Mouse (Mus musculus): ENCODE measurements at regions not wholly inside any gene's neighbourhood (a gene's known extent, or its start where the extent isn't known, plus 50 kb on each side); places are given as distances from the start of the nearest gene placed in this dataset.

DNA sequence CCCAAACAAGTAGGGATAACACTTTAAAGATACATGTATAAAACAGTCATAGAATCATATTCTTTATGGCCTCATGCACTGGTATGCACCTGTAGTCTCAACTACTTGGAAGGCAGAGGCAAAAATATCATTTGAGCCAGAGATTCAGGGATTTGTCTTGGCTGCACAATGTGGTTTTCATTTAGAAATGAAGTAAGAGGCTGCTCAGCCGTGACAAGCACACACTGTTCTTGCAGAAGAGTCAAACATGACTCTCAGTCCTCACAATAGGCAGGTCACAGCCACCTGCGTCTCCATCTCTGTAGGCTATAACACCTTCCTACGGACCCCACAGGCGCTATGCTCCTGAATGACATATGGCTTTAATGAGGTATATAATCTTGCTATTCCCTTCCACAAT is 317.4 kb upstream of the Tmpo start:
- 80% methylated on average over 4 of the region's 4 CpGs for WGBS
- DNase-seq (ENCODE audit: extremely low read depth, low read depth, low spot score) = no peak
- TF ChIP-seq CTCF (IDR thresholded peaks at IDR 0.05; ENCODE audit: low read depth, low read length) = no peak
- no peak for TF ChIP-seq POLR2A (IDR thresholded peaks at IDR 0.05; ENCODE audit: extremely low read depth, insufficient read depth, low read length)

DNA sequence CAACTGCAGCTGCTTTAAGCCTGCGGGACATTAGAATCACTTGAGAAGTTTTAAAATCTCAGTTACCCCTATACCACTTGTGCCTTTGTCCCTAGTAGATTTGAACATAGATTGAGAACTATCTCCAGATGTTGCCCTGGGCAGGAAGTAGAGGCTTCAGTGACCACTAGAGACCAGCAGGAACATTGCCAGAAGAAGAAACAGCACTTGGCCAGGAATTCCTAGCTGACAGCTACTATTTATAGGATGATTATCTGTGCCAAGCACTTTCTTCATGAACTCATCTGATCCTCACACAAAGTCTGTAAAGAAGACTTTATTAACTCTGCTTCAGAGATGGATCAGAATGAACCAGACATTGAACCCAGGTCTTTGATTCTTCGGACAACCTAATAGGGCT is 283.6 kb upstream of the Tmpo start:
- DNase-seq (ENCODE audit: extremely low read depth, low read depth, low spot score) = peak; percentile 11
- WGBS = 94% methylated on average over 2 of the region's 2 CpGs
- Histone ChIP-seq H3K9ac (ENCODE audit: low read depth, low read length) (no peak overlapping the region), H3K4me3 (ENCODE audit: insufficient read depth, low read depth, low read length) (no peak overlapping the region), H3K27ac (replicated peaks; ENCODE audit: insufficient read depth, low read depth, low read length) (no peak overlapping the region), H3K36me3 (ENCODE audit: control insufficient read depth, insufficient read depth, low read length) (no peaks in the 10 kb centered on the region), H3K4me1 (ENCODE audit: control insufficient read depth, insufficient read depth, low read length) (no peaks in the 10 kb centered on the region), H3K79me2 (ENCODE audit: control insufficient read depth, insufficient read depth, low read length) (no peaks in the 10 kb centered on the region), H3K27me3 (ENCODE audit: control insufficient read depth, insufficient read depth, low read length) (no peaks in the 10 kb centered on the region)
- TF ChIP-seq POLR2A (IDR thresholded peaks at IDR 0.05; ENCODE audit: extremely low read depth, insufficient read depth, low read length) (no peak), CTCF (IDR thresholded peaks at IDR 0.05; ENCODE audit: low read depth, low read length) (no peak)

More for the DNA sequence above, 317.4 kb upstream of the Tmpo start:
- Histone ChIP-seq H3K27ac (replicated peaks; ENCODE audit: insufficient read depth, low read depth, low read length) (no peak overlapping the region), H3K79me2 (ENCODE audit: control insufficient read depth, insufficient read depth, low read length) (no peaks in the 10 kb centered on the region), H3K4me1 (ENCODE audit: control insufficient read depth, insufficient read depth, low read length) (no peaks in the 10 kb centered on the region), H3K36me3 (ENCODE audit: control insufficient read depth, insufficient read depth, low read length) (no peaks in the 10 kb centered on the region), H3K4me3 (ENCODE audit: insufficient read depth, low read depth, low read length) (no peak overlapping the region), H3K27me3 (ENCODE audit: control insufficient read depth, insufficient read depth, low read length) (no peaks in the 10 kb centered on the region), H3K9ac (ENCODE audit: low read depth, low read length) (no peak overlapping the region)

DNA sequence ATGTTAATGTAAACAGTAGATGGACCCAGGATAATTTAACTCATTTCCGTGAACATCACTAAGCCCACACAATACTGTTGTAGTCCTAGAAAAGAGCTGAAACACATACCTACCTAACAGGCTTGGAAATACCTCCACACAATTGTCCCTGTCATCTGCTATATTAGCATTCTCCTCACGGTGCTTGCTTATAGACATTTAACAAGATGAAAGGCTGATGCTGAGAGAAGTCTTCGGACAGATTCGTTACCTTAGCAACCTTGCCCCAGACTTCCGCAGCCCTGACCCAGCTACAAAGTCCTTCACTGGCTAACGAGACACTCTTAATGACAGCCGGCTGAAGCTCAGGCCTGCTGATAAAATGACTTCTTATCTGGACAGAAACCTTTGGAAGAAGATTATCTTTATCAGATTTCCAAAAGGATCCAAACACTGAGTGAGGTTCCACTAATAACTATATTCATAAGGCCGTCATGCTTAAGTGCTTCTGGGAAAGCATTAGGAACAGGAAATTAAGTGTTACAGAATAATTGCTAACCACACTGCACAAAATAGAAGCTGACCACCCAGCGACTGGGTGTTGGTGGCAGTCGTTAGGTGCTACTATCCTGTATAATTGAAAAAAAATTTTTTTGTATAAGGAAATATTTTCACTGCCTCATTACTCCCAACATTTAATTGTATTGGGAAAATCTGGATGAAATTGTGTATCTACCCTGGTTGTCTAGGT is 267.0 kb upstream of the Tmpo start:
- DNase-seq (ENCODE audit: extremely low read depth, low read depth, low spot score) = no peak
- WGBS = 56% methylated on average over 10 of the region's 10 CpGs
- no peaks in the 10 kb centered on the region for H3K79me2 ChIP-seq (ENCODE audit: control insufficient read depth, insufficient read depth, low read length)
- H3K27ac ChIP-seq (replicated peaks; ENCODE audit: insufficient read depth, low read depth, low read length) = no peak overlapping the region
- TF ChIP-seq POLR2A (IDR thresholded peaks at IDR 0.05; ENCODE audit: extremely low read depth, insufficient read depth, low read length) (no peak), CTCF (IDR thresholded peaks at IDR 0.05; ENCODE audit: low read depth, low read length) (no peak)
- H3K4me1 ChIP-seq (ENCODE audit: control insufficient read depth, insufficient read depth, low read length) = no peaks in the 10 kb centered on the region
- H3K4me3 ChIP-seq (ENCODE audit: insufficient read depth, low read depth, low read length) = no peak overlapping the region
- H3K9ac ChIP-seq (ENCODE audit: low read depth, low read length) = no peak overlapping the region
- H3K27me3 ChIP-seq (ENCODE audit: control insufficient read depth, insufficient read depth, low read length) = no peaks in the 10 kb centered on the region
- no peaks in the 10 kb centered on the region for H3K36me3 ChIP-seq (ENCODE audit: control insufficient read depth, insufficient read depth, low read length)

DNA sequence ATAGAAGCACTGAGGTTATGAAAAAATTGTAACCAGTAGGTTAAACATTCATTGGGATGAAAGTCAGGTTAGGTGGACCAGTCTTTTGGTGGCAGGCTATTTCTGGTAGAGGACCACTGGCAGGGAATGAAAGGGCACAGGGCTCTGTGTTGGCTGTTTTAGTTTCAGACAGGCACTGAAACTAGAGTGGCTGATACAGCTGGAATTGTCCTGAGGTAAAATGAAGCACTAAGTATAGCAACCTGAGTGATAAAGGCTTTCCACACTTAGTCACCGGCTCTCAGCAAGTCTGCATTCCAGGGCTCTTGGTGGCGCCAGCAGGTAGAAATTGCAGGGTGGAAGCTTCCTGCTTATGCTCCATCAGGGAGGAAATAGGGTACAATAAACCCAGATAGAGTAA is 262.2 kb upstream of the Tmpo start:
- Histone ChIP-seq H3K9ac (ENCODE audit: low read depth, low read length) (no peak overlapping the region), H3K27ac (replicated peaks; ENCODE audit: insufficient read depth, low read depth, low read length) (no peak overlapping the region)
- 69% methylated on average over 2 of the region's 2 CpGs for WGBS

DNA sequence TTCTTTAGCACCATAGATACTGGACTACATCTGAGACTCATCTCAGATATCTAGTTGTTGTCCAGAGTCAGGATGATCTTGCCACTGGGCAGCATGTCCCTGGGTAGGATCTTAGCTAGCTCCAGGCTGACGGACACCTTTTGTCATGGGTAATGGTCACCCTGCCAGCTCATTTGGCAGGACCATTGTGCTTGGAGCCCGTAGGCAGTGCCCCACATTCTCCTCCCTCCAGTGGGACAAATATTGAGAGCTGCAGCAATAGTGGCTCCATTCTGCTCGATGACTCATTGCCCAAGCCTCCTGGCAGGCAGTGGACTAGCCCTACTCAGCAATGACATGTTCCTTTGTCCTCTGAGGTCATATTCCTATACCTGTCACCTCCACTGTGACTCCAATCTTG is 258.9 kb upstream of the Tmpo start:
- no peaks in the 10 kb centered on the region for H3K27me3 ChIP-seq (ENCODE audit: control insufficient read depth, insufficient read depth, low read length)
- H3K9ac ChIP-seq (ENCODE audit: low read depth, low read length) = no peak overlapping the region
- WGBS = 82% methylated on average over 3 of the region's 3 CpGs
- H3K79me2 ChIP-seq (ENCODE audit: control insufficient read depth, insufficient read depth, low read length) = no peaks in the 10 kb centered on the region
- H3K4me1 ChIP-seq (ENCODE audit: control insufficient read depth, insufficient read depth, low read length) = no peaks in the 10 kb centered on the region
- no peaks in the 10 kb centered on the region for H3K36me3 ChIP-seq (ENCODE audit: control insufficient read depth, insufficient read depth, low read length)
- DNase-seq (ENCODE audit: extremely low read depth, low read depth, low spot score) = no peak
- H3K4me3 ChIP-seq (ENCODE audit: insufficient read depth, low read depth, low read length) = no peak overlapping the region
- TF ChIP-seq CTCF (IDR thresholded peaks at IDR 0.05; ENCODE audit: low read depth, low read length) = no peak
- TF ChIP-seq POLR2A (IDR thresholded peaks at IDR 0.05; ENCODE audit: extremely low read depth, insufficient read depth, low read length) = no peak
- H3K27ac ChIP-seq (replicated peaks; ENCODE audit: insufficient read depth, low read depth, low read length) = no peak overlapping the region

More for the DNA sequence above, 262.2 kb upstream of the Tmpo start:
- Histone ChIP-seq H3K36me3 (ENCODE audit: control insufficient read depth, insufficient read depth, low read length) (no peaks in the 10 kb centered on the region), H3K4me3 (ENCODE audit: insufficient read depth, low read depth, low read length) (no peak overlapping the region), H3K27me3 (ENCODE audit: control insufficient read depth, insufficient read depth, low read length) (no peaks in the 10 kb centered on the region), H3K4me1 (ENCODE audit: control insufficient read depth, insufficient read depth, low read length) (no peaks in the 10 kb centered on the region), H3K79me2 (ENCODE audit: control insufficient read depth, insufficient read depth, low read length) (no peaks in the 10 kb centered on the region)
- TF ChIP-seq CTCF (IDR thresholded peaks at IDR 0.05; ENCODE audit: low read depth, low read length) (no peak), POLR2A (IDR thresholded peaks at IDR 0.05; ENCODE audit: extremely low read depth, insufficient read depth, low read length) (no peak)
- DNase-seq (ENCODE audit: extremely low read depth, low read depth, low spot score) = no peak

DNA sequence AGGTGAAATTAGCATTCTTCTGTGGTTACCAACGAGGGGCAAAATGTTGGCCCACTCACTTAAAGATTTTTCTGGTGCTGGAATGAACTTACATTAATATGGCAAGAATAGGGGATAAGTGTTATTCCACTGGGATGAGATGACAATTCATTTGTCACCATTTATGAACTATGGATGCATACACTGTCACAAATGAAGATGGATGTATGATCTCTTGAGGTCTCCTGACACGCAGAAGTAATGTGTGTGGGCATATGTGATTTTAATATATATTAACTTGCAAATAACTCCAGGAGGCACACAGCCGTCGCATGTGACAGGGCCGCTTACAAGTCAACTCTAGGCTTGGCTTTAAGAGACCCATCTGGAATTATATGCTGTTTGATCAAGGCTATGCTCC is 256.8 kb upstream of the Tmpo start:
- 84% methylated on average over 5 of the region's 5 CpGs for WGBS
- H3K27ac ChIP-seq (replicated peaks; ENCODE audit: insufficient read depth, low read depth, low read length) = no peak overlapping the region
- no peak for DNase-seq (ENCODE audit: extremely low read depth, low read depth, low spot score)
- TF ChIP-seq POLR2A (IDR thresholded peaks at IDR 0.05; ENCODE audit: extremely low read depth, insufficient read depth, low read length) = no peak
- no peak for TF ChIP-seq CTCF (IDR thresholded peaks at IDR 0.05; ENCODE audit: low read depth, low read length)
- no peaks in the 10 kb centered on the region for H3K27me3 ChIP-seq (ENCODE audit: control insufficient read depth, insufficient read depth, low read length)
- no peaks in the 10 kb centered on the region for H3K36me3 ChIP-seq (ENCODE audit: control insufficient read depth, insufficient read depth, low read length)
- H3K79me2 ChIP-seq (ENCODE audit: control insufficient read depth, insufficient read depth, low read length) = no peaks in the 10 kb centered on the region
- no peak overlapping the region for H3K4me3 ChIP-seq (ENCODE audit: insufficient read depth, low read depth, low read length)
- H3K4me1 ChIP-seq (ENCODE audit: control insufficient read depth, insufficient read depth, low read length) = no peaks in the 10 kb centered on the region
- H3K9ac ChIP-seq (ENCODE audit: low read depth, low read length) = no peak overlapping the region

Measured in liver, adult 2 months (tissue).